Mouse (Mus musculus) brain, adult 2 months (tissue): ENCODE measurements at regions not wholly inside any gene's neighbourhood (a gene's known extent, or its start where the extent isn't known, plus 50 kb on each side); places are given as distances from the start of the nearest gene placed in this dataset.

Source experiments
- DNase-seq: peaks from one replicate; pipeline ENCODE4 v3.0.0; 2011; ENCODE audit warnings: low read depth, low spot score

- DNase-seq: peak; percentile 94
Measured at GRCm38 (mm10) chr1:194334752-194335719, 283.0 kb upstream of the Plxna2 start.

- DNase-seq: peak; percentile 28
Measured at GRCm38 (mm10) chr1:194332639-194333038, 285.4 kb upstream of the Plxna2 start.

GRCm38 (mm10) chr1:194330471-194330870 lies 287.5 kb upstream of the Plxna2 start:
- DNase-seq: peak; percentile 65

DNA sequence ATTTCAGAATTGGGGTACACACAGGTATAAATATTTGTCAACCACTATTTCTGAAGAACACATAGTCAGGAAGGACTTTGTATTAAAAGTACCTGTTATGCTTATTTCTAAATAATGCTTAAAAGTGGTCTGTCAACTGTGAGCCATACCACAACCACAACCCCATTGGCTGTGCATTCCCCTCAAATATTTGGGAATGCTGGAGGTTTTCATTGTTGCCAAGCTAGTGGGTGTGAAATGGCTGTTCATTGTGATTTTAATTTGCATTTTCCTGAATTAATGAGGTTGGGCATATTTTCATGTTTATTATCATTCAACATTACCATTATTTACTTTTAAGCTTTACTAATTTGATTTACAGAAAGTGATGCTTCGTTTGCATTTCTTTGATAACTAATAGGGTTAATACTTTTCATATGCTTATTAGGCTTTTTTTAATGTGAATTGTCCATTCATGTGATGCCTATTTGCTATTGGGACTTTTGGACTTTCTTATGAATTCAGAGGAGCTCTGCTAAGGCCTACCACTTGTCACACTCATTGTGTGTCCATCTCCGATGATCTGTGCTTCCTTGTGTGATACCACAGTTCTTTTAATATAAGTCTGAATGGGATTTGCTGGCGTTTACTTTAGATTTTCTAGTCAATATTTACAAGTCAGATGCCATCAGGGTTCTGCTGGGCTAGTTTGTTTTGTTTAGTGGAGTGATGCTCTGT lies 297.5 kb upstream of the Plxna2 start:
- no peak for DNase-seq

GRCm38 (mm10) chr1:194318351-194318750 lies 299.7 kb upstream of the Plxna2 start:
- no peak for DNase-seq

DNA sequence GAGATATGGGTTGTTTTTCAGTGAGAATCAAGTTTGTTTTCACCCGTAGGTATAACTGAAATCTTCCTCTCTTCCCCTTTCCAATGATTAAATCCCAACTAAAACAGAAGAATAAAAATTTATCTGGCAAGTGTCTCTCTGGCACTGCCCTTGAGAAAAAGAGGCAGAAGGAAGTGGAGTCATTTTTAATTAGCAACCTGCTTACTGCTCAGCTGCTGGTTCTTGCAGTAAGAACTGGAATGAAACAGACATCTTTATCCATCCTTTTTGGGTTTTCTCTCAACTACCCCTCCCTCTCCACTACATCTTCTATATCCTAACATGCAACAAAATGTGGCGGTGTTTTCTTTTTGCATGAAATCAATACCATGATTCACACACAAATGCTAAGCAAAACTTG lies 302.4 kb upstream of the Plxna2 start:
- peak; percentile 35 for DNase-seq

DNA sequence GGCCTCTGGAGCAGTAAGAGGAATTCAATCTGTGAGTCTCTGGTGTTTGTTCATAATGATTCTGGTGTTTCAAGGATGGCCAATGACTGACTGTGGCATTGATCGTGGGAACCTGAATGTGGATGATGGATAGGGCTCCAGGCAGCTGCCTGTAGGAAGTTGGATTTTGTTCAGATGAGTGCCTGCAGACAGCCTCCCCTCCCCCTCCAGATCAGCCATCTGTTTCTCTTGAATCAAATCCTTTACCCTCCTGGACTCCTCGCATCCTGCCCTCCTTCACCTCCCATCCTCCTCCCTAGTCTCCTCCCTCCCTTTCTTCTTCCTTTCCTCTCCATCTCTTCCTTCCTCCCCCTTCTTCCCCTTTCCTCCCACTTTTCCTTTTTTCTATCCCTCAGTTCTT lies 307.6 kb upstream of the Plxna2 start:
- peak; percentile 73 for DNase-seq

DNA sequence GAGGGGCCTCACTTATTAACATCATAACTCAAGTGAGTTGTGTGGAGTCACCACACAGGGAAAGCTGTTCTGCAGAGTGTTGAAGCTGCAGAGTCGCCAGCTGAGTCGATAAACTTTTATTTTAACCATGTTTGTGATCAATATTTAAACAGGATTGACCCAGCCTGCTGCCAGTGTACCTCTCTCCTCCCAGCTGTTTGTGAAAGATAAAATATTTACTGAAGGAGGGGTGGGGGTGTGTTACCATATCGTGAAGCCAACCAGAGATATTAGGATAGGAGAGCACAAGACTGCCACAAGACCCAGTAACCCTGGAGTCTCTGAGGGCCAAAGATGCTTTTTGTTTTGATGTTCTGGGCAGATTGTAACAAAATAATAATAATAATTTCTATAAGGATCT lies 309.4 kb upstream of the Plxna2 start:
- no peak for DNase-seq

DNA sequence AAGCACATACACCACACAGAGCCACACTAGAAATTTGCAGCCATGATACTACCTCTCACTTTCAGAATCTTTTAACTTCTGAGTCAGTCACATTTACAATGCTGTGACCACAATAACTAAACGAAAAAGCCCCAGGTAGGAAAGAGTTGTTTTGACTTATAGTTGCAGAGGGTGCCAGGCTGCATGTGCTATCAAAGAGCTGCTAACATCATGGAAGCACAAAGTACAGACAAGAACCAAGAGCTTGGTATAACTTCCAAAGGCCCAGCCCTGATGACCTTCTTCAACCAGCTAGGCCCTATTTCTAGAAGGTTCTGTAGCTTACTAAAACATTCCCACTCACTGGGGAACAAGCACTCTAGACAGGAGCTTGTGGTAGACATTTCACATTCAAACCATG lies 314.1 kb upstream of the Plxna2 start:
- no peak for DNase-seq

GRCm38 (mm10) chr1:194302775-194303174 lies 315.2 kb upstream of the Plxna2 start:
- no peak for DNase-seq

DNA sequence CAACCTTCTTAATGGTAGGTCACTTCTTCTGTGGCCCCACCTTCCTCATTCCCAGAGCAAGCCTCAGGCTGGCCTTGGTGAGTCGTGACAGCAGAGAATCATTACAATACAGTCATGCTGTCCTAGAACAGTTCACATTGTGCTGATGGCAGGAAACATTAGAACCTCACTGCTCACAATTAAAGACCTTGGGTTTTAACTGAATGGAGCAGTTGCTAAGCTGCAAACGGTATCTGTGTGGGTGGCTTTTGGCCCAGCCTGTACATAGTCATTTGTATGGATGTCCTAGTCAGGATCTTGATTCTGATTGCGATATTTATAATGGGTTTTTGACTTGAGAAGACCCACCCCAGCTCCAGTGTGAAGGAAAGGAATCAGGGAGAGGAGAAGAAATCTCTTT lies 336.1 kb upstream of the Plxna2 start:
- DNase-seq: no peak

- peak; percentile 63 for DNase-seq
Measured at GRCm38 (mm10) chr1:194268028-194268427, 350.0 kb upstream of the Plxna2 start.

DNA sequence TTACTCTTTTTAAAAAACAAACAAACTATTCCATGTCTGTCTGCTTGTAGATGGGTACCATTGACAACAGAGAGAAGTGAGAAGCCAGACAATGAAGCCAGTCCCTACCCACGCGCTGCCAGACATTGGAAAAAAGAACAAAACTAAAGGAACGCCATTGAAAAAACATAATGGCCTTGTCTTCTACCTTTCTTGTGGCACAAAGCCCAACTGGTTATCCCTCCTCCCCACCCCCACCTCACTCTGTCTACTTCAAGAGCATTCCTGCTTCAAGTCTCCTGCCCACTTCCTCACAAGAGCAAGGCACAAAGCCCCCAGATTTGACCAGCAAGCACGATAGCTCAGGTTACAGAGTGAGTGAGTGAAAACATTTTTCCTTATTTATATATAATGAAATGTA lies 355.6 kb upstream of the Plxna2 start:
- DNase-seq: peak; percentile 8

DNA sequence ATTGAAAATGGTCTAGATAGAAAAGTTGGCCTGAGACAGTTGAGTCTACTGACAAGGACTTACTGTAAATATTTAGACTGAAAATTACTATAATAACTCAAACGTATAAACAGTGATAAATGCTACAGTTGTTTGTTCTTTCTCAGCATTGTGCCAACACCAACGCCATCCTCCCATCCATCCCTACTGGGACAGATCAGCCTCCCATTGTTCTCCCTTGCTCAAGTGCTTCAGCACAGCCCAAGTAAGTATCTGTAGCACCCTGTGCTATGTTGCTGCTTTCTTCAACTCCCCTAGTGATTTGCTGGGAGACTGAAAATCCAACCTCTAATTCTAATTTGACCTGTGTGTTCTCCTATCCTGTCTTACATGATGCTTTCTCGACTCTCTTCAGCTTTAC lies 358.1 kb upstream of the Plxna2 start:
- DNase-seq: no peak

- no peak for DNase-seq
Measured at GRCm38 (mm10) chr1:194244776-194245366, 373.1 kb upstream of the Plxna2 start.

DNA sequence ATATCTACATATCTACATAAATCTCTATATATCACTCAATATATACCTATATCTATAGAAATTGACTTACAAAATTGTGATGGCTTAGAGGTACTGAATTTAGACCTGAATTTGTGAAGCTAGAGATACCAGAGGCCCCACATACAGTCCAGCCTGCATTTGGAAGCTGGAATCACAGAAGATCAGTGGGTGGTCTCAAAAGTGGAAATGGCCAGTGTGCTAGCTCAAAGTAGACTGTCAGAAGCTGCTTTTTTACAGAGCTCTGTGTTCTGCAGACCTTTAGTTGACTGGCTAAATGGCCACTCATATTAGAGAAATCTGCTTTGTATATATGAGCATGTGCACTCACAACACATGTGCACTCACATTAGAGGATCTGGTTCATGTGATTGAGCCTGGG lies 376.9 kb upstream of the Plxna2 start:
- no peak for DNase-seq

- peak; percentile 83 for DNase-seq
Measured at GRCm38 (mm10) chr1:194231206-194231605, 386.8 kb upstream of the Plxna2 start.

- DNase-seq: no peak
Measured at GRCm38 (mm10) chr1:194226550-194227160, 391.4 kb upstream of the Plxna2 start.

GRCm38 (mm10) chr1:194225786-194226185 lies 392.2 kb upstream of the Plxna2 start:
- no peak for DNase-seq

DNA sequence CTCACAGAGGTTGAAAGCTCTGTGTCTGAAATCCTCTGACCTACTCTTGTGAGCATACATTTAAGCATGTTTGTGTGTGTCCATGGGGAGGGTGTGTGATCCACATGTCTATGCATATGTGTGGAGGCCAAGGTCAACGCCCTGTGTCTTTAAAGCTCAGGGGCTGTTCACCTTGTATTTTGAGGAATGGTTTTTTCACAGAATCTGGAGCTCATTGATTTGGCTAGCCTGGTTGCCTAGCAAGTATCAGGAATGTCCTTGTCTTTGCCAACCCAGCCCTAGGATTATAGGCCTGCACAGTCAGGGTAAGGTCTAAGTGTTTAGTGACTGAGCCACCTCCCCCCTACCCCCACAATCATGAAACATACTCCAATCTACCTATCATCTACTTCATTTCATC lies 394.0 kb upstream of the Plxna2 start:
- DNase-seq: no peak

DNA sequence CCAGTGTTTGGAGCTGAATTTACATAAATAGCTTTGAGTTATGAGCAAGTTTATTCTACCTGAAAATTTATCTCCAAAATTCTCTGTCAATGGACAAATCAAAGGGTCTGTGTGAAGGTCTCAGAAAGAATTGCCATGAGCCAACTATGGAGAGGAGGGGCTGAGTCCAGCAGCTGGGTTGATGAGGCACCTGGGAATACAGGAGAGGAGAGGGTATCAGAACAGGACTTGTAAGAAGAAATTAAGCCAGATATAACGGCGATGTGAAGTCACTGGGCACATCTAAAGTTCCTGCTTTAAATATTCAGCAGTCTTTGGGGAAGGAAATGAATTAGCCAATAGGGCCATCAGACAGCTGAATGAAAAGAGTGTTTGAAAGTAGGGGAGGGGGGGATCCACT lies 394.4 kb upstream of the Plxna2 start:
- DNase-seq: no peak

- DNase-seq: peak; percentile 76
Measured at GRCm38 (mm10) chr1:194223015-194223414, 395.0 kb upstream of the Plxna2 start.
